Mouse (Mus musculus) intestine, embryonic 15.5 days (tissue): ENCODE results near the gene 2410015M20Rik. TPM values are rescaled to one million over a fixed set of nuclear protein-coding genes. Genes with fewer than 3 reads are reported as not detected.
"Not testable (repeated sequence)": the region's sequence is repeated elsewhere in the genome, so short reads cannot be mapped to it uniquely, and the experiment has no call there.

Experiments
- ATAC-seq: fragments of 200-750 bp; cut with Nextera tagmentation; 2 replicates; pipeline ENCODE4 v1.8.0; 2017; ENCODE audit warnings: moderate TSS enrichment, moderate library complexity
- H3K27ac ChIP-seq: fragments of 300-500 bp; sonication (generic); 2 replicates; pipeline ENCODE4 v1.5.1; 2015; ENCODE audit warnings: mild to moderate bottlenecking, inconsistent platforms
- H3K27me3 ChIP-seq: fragments of 300-500 bp; sonication (generic); replicated peaks from 2 replicates; pipeline ENCODE4 v1.6.1; 2015; ENCODE audit warnings: inconsistent platforms
- H3K36me3 ChIP-seq: fragments of 300-500 bp; sonication (generic); 2 replicates; pipeline ENCODE4 v1.6.1; 2015; ENCODE audit warnings: inconsistent platforms
- H3K4me1 ChIP-seq: fragments of 300-500 bp; sonication (generic); replicated peaks from 2 replicates; pipeline ENCODE4 v1.6.1; 2015; ENCODE audit warnings: inconsistent platforms
- H3K4me2 ChIP-seq: fragments of 300-500 bp; sonication (generic); replicated peaks from 2 replicates; pipeline ENCODE4 v1.6.1; 2015; ENCODE audit warnings: mild to moderate bottlenecking, inconsistent platforms
- H3K4me3 ChIP-seq: fragments of 300-500 bp; sonication (generic); replicated peaks from 2 replicates; pipeline ENCODE4 v1.5.1; 2015; ENCODE audit warnings: inconsistent platforms
- H3K9ac ChIP-seq: fragments of 300-500 bp; sonication (generic); 2 replicates; pipeline ENCODE4 v1.6.1; 2015; ENCODE audit warnings: inconsistent platforms
- H3K9me3 ChIP-seq: fragments of 300-500 bp; sonication (generic); 2 replicates; pipeline ENCODE4 v1.6.1; 2016; ENCODE audit warnings: inconsistent platforms
- WGBS: fragments of 180-500 bp; shearing (Covaris S2); methylation state at CpG from one replicate; pipeline ENCODE4 v1.1.7; 2015; 5-methylcytosine and 5-hydroxymethylcytosine counted together
- polyA plus RNA-seq: library from polyadenylated mRNA; unstranded; fragments of >200 nt; fragmentation: Nextera tagmentation; extraction: Ambion mirVana; gene quantifications from 2 replicates; pipeline ENCODE4 v1.2.1, GENCODE M21; 2015

Gene 2410015M20Rik
- 283 and 287 TPM in 2 replicates for polyA plus RNA-seq

DNA sequence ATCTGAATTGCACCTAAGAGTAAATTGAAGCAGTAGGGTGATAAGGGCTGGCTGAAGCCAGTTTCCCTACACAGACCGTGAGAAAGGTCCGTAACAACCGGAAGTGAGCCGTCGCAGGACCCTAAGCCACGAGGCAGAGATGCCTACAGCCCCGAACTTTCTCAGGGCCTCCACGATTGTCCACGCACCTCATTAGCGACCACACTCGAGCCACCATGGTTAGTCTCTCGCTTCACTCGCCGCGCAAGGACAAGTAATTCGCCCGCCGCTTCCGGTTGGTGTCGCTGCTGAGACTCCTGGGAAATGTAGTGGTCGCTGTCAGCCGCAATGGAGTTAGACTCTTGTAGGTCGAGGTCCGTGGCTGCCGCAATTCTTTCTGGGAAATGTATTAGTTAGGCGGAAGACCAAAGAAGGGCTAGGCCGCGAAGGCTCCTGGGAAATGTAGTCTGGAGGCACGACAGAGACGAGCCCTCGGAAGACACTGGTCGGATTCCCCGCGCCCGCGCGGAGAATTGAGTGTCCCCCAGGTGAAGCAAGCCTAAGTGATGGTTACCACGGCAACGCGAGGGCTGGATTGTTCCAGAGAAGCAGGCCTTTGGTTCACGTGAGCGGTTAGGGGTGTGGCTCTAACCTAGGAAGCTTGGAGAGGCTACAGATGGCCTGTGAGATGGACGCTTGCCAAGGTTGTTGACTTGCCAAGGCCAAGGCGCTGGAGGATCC is at the start of gene 2410015M20Rik:
2410015M20Rik (minus strand) TSS at position 320 of the 720 bp plus-strand sequence.
- Histone ChIP-seq H3K36me3 (peaks cover 30% of the 10 kb centered on the region), H3K9ac (peak within 1 kb of the TSS; percentile 58), H3K27ac (peak within 1 kb of the TSS; percentile 75), H3K4me2 (peak within 1 kb of the TSS; percentile 72), H3K9me3 (no peaks in the 10 kb centered on the region), H3K4me1 (peaks cover 21% of the 10 kb centered on the region), H3K27me3 (no peaks in the 10 kb centered on the region), H3K4me3 (peak within 1 kb of the TSS; percentile 58)
- under 1% methylated on average over 44 of the region's 44 CpGs for WGBS
- peak; percentile 89 for ATAC-seq

DNA sequence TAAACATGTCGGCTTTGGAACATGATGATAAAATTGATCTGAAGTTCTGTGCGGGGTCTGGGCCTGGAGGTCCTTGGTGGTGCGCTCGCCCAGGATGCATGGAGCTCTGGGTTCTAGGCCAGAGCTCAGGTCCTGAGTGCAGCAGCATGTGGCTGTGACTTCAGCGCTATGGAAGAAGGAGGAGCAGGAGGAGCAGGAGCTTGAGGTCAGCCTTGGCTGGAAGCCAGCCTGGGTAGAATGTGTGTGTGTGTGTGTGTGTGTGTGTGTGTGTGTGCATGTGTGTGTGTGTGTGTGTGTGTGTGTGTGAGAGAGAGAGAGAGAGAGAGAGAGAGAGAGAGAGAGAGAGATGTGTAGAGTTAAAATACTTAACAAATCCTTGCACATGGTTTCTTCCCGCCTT is 46.6 kb upstream of the 2410015M20Rik start:
- H3K4me1 ChIP-seq = no peaks in the 10 kb centered on the region
- WGBS = 75% methylated on average over 6 of the region's 6 CpGs
- ATAC-seq = no peak
- no peak overlapping the region for H3K27ac ChIP-seq
- H3K9ac ChIP-seq = no peak overlapping the region
- H3K27me3 ChIP-seq = no peaks in the 10 kb centered on the region
- no peak overlapping the region for H3K4me2 ChIP-seq
- no peaks in the 10 kb centered on the region for H3K36me3 ChIP-seq
- H3K9me3 ChIP-seq = no peaks in the 10 kb centered on the region
- H3K4me3 ChIP-seq = no peak overlapping the region

DNA sequence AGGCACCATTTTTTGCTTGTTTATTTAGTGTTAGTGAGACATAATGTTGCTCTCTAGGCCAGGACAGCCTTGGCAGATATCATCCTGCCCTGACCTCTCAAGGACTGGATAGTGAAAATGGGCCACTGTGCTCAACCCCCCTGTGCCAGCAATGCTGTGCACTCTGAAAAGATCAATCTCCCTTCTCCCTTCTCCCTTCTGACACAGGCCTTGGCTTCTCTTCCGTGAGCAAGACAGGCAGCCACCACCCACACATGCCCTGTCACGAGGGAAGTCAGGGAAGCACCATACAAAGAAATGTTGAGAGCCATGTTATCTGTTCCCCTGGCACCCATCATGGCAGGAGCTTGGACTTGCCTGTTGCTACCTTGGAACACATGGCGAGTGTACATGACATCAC is 45.7 kb upstream of the 2410015M20Rik start:
- Histone ChIP-seq H3K9ac (no peak overlapping the region), H3K27me3 (no peaks in the 10 kb centered on the region), H3K4me2 (no peak overlapping the region), H3K9me3 (no peaks in the 10 kb centered on the region), H3K4me3 (no peak overlapping the region), H3K36me3 (no peaks in the 10 kb centered on the region), H3K4me1 (no peaks in the 10 kb centered on the region), H3K27ac (no peak overlapping the region)
- no peak for ATAC-seq
- WGBS = 74% methylated on average over 3 of the region's 3 CpGs

DNA sequence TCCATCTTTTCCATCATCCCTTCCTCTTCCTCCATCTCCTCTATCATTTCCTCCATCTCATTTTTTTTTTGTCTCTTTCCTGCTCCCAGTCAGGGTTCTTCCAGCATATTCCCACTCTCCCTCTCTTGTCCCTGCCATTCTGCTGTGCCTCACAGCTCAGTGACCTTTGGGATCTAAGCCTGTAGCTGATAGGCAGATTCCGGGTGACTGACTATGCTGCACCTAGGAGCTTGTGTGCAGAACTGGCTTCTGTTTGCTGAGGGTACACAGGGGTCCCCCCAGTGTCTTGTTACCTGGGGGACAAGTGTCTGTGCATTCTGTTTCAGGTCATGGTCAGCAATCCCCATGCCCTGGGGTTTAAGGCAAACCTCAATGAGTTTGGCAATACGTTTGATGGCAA is 45.2 kb upstream of the 2410015M20Rik start:
- 59% methylated on average over 2 of the region's 2 CpGs for WGBS
- H3K36me3 ChIP-seq = no peaks in the 10 kb centered on the region
- no peak overlapping the region for H3K4me3 ChIP-seq
- no peaks in the 10 kb centered on the region for H3K4me1 ChIP-seq
- H3K27me3 ChIP-seq = no peaks in the 10 kb centered on the region
- peak; percentile 62 for ATAC-seq
- H3K9me3 ChIP-seq = no peaks in the 10 kb centered on the region
- no peak overlapping the region for H3K9ac ChIP-seq
- H3K4me2 ChIP-seq = no peak overlapping the region
- H3K27ac ChIP-seq = no peak overlapping the region

DNA sequence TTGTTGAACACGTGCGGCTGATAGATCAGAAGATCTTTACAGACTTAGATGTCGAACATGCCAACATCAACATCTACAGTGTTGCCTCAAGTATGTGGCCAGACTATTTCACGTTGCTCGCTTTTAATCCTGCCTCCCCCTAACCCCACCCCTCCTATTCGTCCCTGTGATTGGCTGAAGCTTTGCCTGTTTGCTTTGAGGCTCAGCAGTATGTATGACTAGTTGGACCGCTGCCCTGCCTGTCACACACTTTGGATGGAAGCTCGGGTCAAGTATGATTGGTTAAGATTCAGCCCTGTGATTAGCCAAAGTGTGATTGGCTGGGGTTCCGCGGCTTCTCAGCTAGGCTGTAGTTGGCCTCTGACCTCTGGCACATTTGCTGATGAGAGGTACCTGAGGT is 42.2 kb upstream of the 2410015M20Rik start:
- ATAC-seq = peak; percentile 45; the same call in 1 of the 2 replicates
- H3K4me1 ChIP-seq = no peaks in the 10 kb centered on the region

DNA sequence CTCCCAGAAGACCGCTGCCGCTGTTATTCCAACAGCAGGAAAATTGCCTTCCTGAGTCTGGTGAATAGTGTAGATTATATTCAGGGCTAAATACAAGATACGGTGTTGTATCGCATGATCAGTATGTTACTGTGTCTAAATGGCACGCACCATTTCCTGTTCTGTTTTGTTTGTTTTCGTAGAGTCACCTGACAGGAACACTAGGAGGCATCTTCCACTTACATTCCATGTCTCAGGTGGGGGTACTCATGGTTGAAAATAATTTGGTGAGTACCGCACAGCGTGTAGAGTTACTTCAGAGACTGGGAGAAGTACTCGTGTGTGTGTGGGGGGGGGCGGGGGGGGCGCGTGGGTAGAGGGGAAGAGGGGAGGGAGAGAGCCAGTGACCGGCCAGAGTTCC is 38.0 kb upstream of the 2410015M20Rik start:
- H3K9me3 ChIP-seq = no peaks in the 10 kb centered on the region
- H3K4me3 ChIP-seq = no peak overlapping the region
- no peaks in the 10 kb centered on the region for H3K36me3 ChIP-seq
- no peak overlapping the region for H3K27ac ChIP-seq
- no peak overlapping the region for H3K9ac ChIP-seq
- 62% methylated on average over 10 of the region's 13 CpGs for WGBS
- no peaks in the 10 kb centered on the region for H3K4me1 ChIP-seq
- H3K4me2 ChIP-seq = no peak overlapping the region
- no peak for ATAC-seq
- no peaks in the 10 kb centered on the region for H3K27me3 ChIP-seq

More for the DNA sequence above, 42.2 kb upstream of the 2410015M20Rik start:
- no peak overlapping the region for H3K4me2 ChIP-seq
- no peaks in the 10 kb centered on the region for H3K9me3 ChIP-seq
- H3K36me3 ChIP-seq = no peaks in the 10 kb centered on the region
- H3K27me3 ChIP-seq = no peaks in the 10 kb centered on the region
- H3K27ac ChIP-seq = no peak overlapping the region
- no peak overlapping the region for H3K4me3 ChIP-seq
- no peak overlapping the region for H3K9ac ChIP-seq
- 29% methylated on average over 10 of the region's 10 CpGs for WGBS

DNA sequence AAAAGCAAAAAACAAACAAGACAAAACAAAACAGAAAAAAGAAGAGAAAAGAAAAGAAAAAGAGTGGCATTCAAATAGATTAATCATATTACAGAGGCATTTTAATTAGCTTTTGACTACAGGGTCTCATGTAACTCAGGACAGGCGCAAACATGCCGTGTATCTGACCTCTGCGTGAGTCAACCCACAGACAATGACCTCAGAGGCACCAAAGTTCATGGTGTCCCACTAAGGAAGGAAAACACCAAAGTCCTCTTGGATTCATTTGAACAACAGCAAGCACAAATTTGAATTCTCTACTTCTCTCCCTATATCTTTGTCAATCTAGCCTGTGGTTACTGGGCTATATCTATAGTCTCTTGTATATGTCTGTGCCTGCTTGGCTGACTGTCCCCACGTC is 33.7 kb upstream of the 2410015M20Rik start:
- ATAC-seq = no peak
- 83% methylated on average over 4 of the region's 4 CpGs for WGBS
- H3K27me3 ChIP-seq = no peaks in the 10 kb centered on the region
- H3K4me1 ChIP-seq = no peaks in the 10 kb centered on the region
- H3K36me3 ChIP-seq = no peaks in the 10 kb centered on the region
- no peak overlapping the region for H3K9ac ChIP-seq
- H3K4me2 ChIP-seq = no peak overlapping the region
- no peak overlapping the region for H3K4me3 ChIP-seq
- no peak overlapping the region for H3K27ac ChIP-seq
- H3K9me3 ChIP-seq = no peaks in the 10 kb centered on the region

DNA sequence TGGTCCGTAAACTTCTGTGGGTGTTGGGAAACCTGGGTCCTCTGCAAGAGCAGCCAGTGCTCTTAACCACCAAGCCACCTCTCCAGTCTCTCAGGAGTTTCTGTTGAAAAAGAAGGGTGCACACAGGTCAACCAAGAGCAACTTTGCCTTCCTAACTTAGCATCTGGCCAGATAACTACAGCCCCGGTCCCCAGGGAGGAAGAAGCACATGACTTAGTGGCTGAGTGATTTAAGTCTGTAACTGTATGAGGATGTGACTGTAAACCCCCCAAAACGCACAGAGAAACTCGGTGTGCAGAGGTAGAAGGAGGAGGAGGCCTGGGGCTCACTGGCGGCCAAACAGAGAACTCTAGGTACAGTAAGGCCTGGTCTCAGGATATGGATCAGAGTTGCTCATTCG is 24.5 kb upstream of the 2410015M20Rik start:
- WGBS = 81% methylated on average over 6 of the region's 6 CpGs
- Histone ChIP-seq H3K4me2 (no peak overlapping the region), H3K27me3 (no peaks in the 10 kb centered on the region), H3K9me3 (no peaks in the 10 kb centered on the region), H3K9ac (no peak overlapping the region), H3K36me3 (no peaks in the 10 kb centered on the region), H3K27ac (no peak overlapping the region), H3K4me3 (no peak overlapping the region), H3K4me1 (no peaks in the 10 kb centered on the region)
- no peak for ATAC-seq

DNA sequence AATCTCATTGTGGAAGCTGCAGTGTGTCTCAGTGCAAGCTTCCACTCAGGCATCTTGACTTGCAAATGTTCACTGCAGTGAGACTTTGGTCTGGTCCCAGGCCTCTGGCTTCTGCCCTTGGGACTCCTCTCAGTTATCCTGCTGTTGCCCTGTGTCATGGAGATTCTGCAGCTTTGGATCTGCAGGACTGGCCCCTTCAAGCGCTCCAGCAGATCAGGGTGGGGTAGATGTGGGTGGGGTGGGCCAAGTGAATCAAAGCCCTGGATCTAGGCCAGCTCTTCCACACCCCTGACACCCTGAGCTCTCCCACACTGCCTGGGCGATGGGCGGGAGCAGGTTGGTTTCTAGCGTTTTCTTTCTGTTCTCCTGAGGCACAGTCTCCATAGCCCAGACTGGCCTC is 22.2 kb upstream of the 2410015M20Rik start:
- Histone ChIP-seq H3K4me2 (no peak overlapping the region), H3K27ac (no peak overlapping the region), H3K27me3 (no peaks in the 10 kb centered on the region), H3K9ac (no peak overlapping the region), H3K4me1 (peaks cover 7% of the 10 kb centered on the region; the same call in 1 of the 2 replicates), H3K4me3 (no peak overlapping the region), H3K36me3 (no peaks in the 10 kb centered on the region), H3K9me3 (no peaks in the 10 kb centered on the region)
- no peak for ATAC-seq
- WGBS = 48% methylated on average over 4 of the region's 4 CpGs

DNA sequence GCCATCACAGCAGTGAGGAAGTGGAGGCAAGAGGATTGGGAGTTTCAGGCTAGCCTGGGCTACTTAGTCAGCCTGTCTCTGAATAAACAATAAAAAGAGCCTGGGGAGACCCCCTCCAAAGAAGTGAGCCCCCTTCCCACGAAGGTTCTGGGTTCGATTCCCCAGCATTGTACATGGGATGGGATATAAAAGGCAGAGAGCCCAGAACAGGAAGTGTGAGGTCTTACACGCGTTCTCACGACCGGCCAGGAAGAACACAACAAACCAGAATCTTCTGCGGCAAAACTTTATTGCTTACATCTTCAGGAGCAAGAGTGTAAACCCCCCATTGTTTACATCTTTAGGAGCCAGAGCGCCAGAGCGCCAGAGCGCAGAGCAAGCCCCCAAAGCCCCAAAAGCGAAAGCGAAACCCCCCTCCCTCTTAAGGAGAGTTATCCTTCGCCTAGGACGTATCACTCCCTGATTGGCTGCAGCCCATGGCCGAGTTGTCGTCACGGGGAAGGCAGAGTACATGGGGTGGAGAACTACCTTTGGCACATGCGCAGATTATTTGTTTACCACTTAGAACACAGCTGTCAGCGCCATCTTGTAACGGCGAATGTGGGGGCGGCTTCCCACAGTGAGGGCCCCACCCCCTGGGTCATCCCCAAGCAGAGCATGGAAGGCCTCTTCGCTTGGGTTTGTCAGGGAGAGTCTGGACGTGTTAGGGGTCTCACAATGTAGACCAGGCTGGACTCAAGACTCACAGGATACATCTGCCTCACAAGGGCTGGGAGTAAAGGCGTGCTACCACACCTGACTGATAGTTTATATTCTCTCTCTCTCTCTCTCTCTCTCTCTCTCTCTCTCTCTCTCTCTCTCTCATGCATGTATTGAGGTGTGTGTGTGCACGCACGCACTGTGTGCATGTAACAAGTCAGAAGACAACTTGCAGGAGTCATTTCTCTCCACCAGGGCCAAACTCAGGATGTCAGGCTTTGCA is 20.5 kb upstream of the 2410015M20Rik start:
- not testable (repeated sequence) for H3K27me3 ChIP-seq, H3K27ac ChIP-seq, H3K9me3 ChIP-seq, ATAC-seq, H3K4me3 ChIP-seq, H3K36me3 ChIP-seq, H3K9ac ChIP-seq, H3K4me2 ChIP-seq
- WGBS = 79% methylated on average over 27 of the region's 27 CpGs
- peaks cover 17% of the 10 kb centered on the region for H3K4me1 ChIP-seq

DNA sequence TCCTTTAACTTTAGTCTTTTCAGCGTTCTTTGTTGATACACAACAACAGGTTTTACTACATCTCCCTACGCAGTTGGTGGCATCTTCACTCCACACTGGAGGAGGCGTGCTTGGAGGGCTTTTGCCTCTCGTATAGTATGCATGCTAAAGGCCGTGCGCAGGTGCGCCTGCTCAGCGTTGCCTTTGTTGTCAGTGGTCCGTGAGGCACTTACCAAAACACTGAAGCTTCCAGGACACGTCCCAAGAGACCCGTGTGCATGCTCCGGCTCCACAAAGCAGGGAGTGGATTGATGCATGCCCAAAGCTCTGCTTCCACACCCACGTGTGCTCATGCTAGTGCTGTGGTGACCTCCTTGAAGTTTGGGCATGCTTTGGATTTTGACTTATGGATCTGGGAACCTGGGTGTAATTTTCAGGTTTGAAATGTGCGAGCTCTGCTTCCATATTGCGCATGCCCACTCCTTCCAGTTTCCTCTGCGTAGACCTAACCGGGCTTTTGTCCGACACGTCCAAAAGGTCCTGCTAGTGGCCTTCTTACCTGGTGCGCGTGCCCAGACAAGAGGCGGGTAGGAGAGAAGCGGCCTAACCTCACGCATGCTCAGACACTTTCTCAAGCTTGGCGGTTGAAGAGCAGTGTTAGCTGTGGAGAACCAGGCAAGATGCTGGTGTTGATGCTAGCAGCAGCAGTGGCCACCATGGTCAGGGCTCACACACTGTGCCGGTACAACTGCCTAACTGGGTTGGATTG is 18.1 kb upstream of the 2410015M20Rik start, which contains the start of gene Catsperd:
Catsperd (plus strand) TSS at position 614 of the 748 bp plus-strand sequence.
- Histone ChIP-seq H3K4me1 (peaks cover 17% of the 10 kb centered on the region), H3K4me3 (peak within 1 kb of the TSS; percentile 96), H3K27me3 (no peaks in the 10 kb centered on the region), H3K27ac (peak within 1 kb of the TSS; percentile 88), H3K4me2 (peak within 1 kb of the TSS; percentile 86), H3K36me3 (peaks cover 3% of the 10 kb centered on the region; the same call in 1 of the 2 replicates), H3K9me3 (no peaks in the 10 kb centered on the region), H3K9ac (peak within 1 kb of the TSS; percentile 39)
- WGBS = 7% methylated on average over 26 of the region's 26 CpGs
- ATAC-seq = peak; percentile 64
